Mouse (Mus musculus): ENCODE measurements around the gene Gpank1.

DNA sequence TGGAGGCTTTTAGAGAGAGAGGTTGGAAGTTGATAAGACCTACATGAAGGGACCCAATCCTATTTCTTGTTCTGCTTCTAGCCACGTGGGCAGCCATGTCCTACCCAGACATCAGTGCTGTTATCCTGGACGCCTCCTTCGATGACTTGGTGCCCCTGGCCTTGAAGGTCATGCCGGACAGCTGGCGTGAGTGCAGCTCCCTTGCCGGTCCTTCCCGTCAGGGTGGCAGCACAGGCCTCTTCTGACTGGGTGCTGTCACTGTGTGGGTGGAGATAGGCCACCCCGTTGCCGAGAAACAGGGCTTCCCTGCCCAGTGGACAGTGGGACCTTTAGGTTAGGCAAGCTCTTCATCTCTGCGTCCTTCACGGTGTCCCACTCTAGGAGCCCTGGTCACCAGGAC lies 20.1 kb upstream of the Gpank1 start:
- TF ChIP-seq CTCF (IDR thresholded peaks at IDR 0.05; ENCODE audit: low read depth) (no peak), EP300 (IDR thresholded peaks at IDR 0.05; ENCODE audit: low read depth) (no peak)

Measured in heart, postnatal 0 days (tissue).